Mouse (Mus musculus) E14TG2a.4 (cell line): ENCODE measurements around the gene Drd5.

ENCODE experiments used
- CTCF ChIP-seq: conservative IDR thresholded peaks from 2 replicates; pipeline ENCODE4 v1.5.1; 2014; ENCODE audit warnings: low read length
- NANOG ChIP-seq: IDR thresholded peaks from 2 replicates; pipeline ENCODE4 v1.6.1; 2014; ENCODE audit warnings: borderline replicate concordance, low read length, mixed read lengths
- POU5F1 ChIP-seq: IDR thresholded peaks from 2 replicates; pipeline ENCODE4 v1.6.1; 2014; ENCODE audit warnings: low read length, borderline replicate concordance

- TF ChIP-seq CTCF (no peak), NANOG (no peak), POU5F1 (no peak)
Observed at GRCm38 (mm10) chr5:38302651-38303050, 16.5 kb upstream of the Drd5 start.
